Mouse (Mus musculus): Measurements from ENCODE around the gene Tle3. TPM values are rescaled to one million over a fixed set of nuclear protein-coding genes. Genes with fewer than 3 reads are reported as not detected.

Gene Tle3
- polyA plus RNA-seq, 1 experiment from 2014 or later: 56.3 TPM

GRCm38 (mm10) chr9:61360163-61360562 lies 12.0 kb upstream of the Tle3 start:
- no peak for ATAC-seq (ENCODE audit: low FRiP score)
- Histone ChIP-seq H3K27ac (no peak overlapping the region), H3K4me3 (no peak overlapping the region), H3K36me3 (no peaks in the 10 kb centered on the region), H3K27me3 (peaks cover 25% of the 10 kb centered on the region), H3K4me1 (peaks cover 40% of the 10 kb centered on the region), H3K9me3 (replicated peaks) (0 out of 2 replicates have a peak, but pooled peaks cover 3% of the 10 kb centered on the region), H3K4me2 (replicated peaks) (no peak overlapping the region), H3K9ac (no peak overlapping the region)
- WGBS: 88% methylated on average over 8 of the region's 8 CpGs

- Histone ChIP-seq H3K4me3 (no peak overlapping the region), H3K4me2 (replicated peaks) (peak overlapping the region; percentile 28), H3K27me3 (peaks cover 31% of the 10 kb centered on the region), H3K9ac (no peak overlapping the region), H3K27ac (peak overlapping the region; percentile 76), H3K9me3 (replicated peaks) (0 out of 2 replicates have a peak, but pooled peaks cover 3% of the 10 kb centered on the region), H3K36me3 (no peaks in the 10 kb centered on the region), H3K4me1 (peaks cover 40% of the 10 kb centered on the region)
- ATAC-seq (ENCODE audit: low FRiP score): peak; percentile 96
- WGBS: 17% methylated on average over 17 of the region's 17 CpGs
Measured at GRCm38 (mm10) chr9:61360727-61361631, 11.2 kb upstream of the Tle3 start.

DNA sequence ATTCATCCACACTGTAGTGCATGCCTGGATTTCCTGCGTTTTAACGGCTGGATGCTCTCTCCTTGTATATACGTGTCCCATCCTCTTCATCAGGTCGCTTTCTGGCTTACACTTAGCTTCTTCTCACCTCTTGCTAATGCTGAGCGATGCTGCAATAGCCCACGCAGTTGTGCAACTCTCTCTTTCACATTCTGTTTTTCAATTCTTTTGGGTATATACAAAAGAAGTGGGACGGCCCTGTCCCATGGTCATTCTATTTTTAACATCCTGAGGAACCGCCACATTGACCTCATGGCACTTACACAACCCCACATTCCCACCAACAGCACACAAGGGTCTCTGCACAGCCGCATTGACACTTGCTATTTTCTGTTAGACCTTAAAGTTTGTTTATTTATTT lies 9.0 kb upstream of the Tle3 start:
- Histone ChIP-seq H3K4me2 (replicated peaks) (no peak overlapping the region), H3K27me3 (peaks cover 46% of the 10 kb centered on the region), H3K4me1 (peaks cover 54% of the 10 kb centered on the region), H3K9me3 (replicated peaks) (no peaks in the 10 kb centered on the region), H3K27ac (no peak overlapping the region), H3K36me3 (no peaks in the 10 kb centered on the region), H3K9ac (no peak overlapping the region), H3K4me3 (no peak overlapping the region)
- WGBS: 35% methylated on average over 9 of the region's 9 CpGs
- ATAC-seq (ENCODE audit: low FRiP score): no peak

- Histone ChIP-seq H3K27ac (no peak overlapping the region), H3K4me3 (no peak overlapping the region), H3K36me3 (no peaks in the 10 kb centered on the region), H3K9ac (no peak overlapping the region), H3K27me3 (peaks cover 43% of the 10 kb centered on the region), H3K9me3 (replicated peaks) (no peaks in the 10 kb centered on the region), H3K4me1 (peaks cover 47% of the 10 kb centered on the region), H3K4me2 (replicated peaks) (no peak overlapping the region)
- no peak for ATAC-seq (ENCODE audit: low FRiP score)
- WGBS: 16% methylated on average over 9 of the region's 9 CpGs
Measured at GRCm38 (mm10) chr9:61366108-61366507, 6.1 kb upstream of the Tle3 start.

DNA sequence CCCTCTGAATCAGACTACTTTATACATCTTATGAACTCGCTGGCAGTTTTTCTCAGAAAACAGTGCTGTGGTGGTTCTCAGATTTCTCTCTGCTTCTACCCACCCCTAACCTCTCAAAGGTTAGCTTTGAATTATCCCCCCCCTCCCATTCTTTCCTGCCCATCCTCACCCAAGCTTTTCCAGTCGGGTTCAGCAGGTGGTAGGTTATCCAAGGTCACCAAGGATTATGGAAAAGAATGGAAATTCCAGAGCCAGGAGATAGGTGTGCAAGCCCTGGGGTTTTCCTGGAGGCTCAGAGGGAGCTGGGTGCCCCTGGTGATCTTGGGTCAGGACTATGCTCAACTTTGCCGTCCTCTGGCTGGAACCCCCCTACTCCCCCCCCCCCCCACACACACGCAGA lies 5.0 kb upstream of the Tle3 start:
- H3K9ac ChIP-seq: no peak overlapping the region
- no peak overlapping the region for H3K27ac ChIP-seq
- no peaks in the 10 kb centered on the region for H3K36me3 ChIP-seq
- no peaks in the 10 kb centered on the region for H3K9me3 ChIP-seq (replicated peaks)
- H3K27me3 ChIP-seq: peaks cover 39% of the 10 kb centered on the region
- H3K4me2 ChIP-seq (replicated peaks): no peak overlapping the region
- H3K4me1 ChIP-seq: peaks cover 44% of the 10 kb centered on the region
- WGBS: 27% methylated on average over 4 of the region's 4 CpGs
- ATAC-seq (ENCODE audit: low FRiP score): no peak
- no peak overlapping the region for H3K4me3 ChIP-seq

DNA sequence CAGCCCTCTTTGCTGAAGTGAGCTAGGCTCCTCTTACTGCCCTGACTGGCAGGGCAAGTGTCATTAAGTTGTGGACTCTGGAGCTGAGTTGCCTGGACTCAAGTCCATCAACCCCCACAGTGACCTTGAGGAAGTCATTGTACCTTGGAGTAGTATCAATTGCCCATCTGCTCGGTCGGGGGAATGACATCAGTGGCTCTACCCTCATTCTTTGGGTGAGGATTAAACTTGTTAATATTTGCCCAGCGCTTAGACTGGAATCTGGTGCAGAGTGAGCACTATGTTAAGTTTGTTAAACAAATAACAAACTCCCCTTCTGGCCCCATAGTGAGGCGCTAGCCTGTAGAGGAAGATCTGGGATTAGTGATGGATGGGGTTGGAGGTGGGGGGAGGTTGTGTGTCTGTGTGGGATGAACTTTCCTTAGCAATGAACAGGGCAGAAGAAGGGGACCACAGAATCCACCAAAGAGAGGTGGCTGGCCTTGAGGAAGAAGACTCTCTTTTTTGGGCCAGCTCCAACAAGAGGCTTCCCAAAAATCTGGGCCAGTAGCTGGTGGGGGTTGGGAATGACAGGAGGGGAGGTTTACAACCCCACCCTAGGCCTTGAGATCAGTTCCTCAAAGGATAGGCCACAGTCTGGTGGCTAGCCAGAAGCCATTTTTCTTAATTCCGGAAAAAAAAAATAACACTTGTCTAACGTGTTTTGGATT lies 4.2 kb upstream of the Tle3 start:
- ATAC-seq (ENCODE audit: low FRiP score): no peak
- 16% methylated on average over 6 of the region's 6 CpGs for WGBS
- Histone ChIP-seq H3K4me1 (peaks cover 39% of the 10 kb centered on the region), H3K36me3 (no peaks in the 10 kb centered on the region), H3K27me3 (peaks cover 33% of the 10 kb centered on the region), H3K4me3 (no peak overlapping the region), H3K4me2 (replicated peaks) (no peak overlapping the region), H3K9ac (no peak overlapping the region), H3K27ac (no peak overlapping the region), H3K9me3 (replicated peaks) (no peaks in the 10 kb centered on the region)

DNA sequence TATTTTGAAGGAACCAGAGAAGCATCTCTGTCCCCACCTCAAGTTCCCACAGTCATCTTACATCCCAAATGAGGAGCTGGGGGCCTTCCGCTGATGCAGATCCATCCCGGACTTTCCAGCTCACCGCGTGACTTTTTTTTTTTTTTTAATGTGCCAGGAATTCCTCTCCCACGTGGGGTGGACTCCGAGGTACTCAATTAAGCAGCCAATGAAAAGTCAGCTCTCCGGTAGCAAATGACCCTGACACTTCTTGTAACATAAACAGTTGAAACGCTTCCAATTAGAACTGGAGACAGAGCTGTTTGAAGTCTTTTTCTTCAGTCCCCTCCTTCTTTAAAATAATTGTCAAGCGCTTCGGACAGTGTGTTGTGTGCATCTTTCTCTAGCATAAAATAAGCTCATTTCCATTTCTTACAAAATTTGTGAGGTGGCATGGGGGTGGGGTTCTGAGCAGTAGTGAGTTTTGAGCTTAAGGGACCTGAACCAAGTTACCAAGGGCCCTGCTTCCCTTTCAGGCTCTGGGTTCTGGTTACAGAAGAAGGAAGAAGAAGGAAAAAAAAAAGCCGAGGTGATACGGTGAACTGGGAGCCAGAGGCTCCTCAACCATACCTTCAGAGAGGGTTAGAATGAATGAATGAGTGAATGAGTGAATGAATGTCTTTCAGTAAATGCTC lies 3.5 kb upstream of the Tle3 start:
- H3K4me1 ChIP-seq: peaks cover 39% of the 10 kb centered on the region
- H3K36me3 ChIP-seq: no peaks in the 10 kb centered on the region
- no peak overlapping the region for H3K9ac ChIP-seq
- ATAC-seq (ENCODE audit: low FRiP score): no peak
- peak overlapping the region; percentile 91 for H3K4me2 ChIP-seq (replicated peaks)
- H3K9me3 ChIP-seq (replicated peaks): no peaks in the 10 kb centered on the region
- peak overlapping the region; percentile 70 for H3K27ac ChIP-seq
- H3K27me3 ChIP-seq: peaks cover 33% of the 10 kb centered on the region
- WGBS: 0% methylated on average over 12 of the region's 12 CpGs
- no peak overlapping the region for H3K4me3 ChIP-seq

DNA sequence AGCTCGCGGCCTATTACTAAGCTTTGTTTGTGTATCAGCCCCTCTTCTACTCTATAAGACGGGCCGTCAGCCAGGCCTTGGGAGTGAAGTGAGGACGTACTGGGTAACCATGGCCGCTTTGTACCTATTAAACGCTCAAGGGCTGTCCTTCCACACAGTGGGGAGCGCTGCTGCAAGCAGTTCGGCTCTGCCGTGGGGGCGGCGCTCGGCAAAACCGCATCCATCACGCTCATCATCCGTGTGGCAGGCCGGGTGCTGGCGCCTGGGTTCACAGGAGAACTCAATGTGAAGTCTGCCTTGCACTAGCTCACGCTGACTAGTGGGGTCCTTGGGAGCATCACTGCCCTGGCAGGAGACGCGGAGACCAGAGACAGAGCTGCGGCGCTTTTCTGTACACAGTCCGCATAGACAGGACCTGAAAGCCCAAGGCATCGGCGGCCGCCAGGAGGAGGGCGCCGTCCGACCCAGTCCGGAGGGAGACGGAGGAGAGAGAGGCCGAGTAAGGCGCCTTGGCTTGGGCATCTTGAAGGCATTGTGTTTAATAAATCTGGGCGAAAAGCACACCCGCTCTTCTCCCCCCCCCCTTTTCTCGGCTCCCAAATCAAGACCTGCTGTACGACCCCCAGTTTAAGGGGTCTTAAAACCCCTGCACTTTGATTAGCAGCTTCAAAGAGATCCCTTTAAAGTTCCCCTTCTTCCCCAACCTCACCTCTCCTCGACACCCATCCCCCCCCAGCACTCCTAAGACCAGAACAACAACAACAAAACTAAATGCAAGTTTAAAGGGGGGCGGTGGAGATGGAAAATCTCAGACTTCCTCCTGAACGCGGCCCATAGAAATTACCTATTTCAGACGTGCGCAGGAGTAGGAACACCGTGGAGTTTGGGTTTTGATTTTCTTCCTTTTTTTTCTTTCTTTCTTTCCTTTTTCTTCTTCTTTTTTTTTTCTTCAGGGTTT lies 2.6 kb upstream of the Tle3 start:
- Histone ChIP-seq H3K27me3 (peaks cover 27% of the 10 kb centered on the region), H3K9me3 (replicated peaks) (no peaks in the 10 kb centered on the region), H3K9ac (peak overlapping the region; percentile 44), H3K4me2 (replicated peaks) (peak overlapping the region; percentile 91), H3K4me3 (peak overlapping the region; percentile 19), H3K36me3 (no peaks in the 10 kb centered on the region), H3K27ac (peak overlapping the region; percentile 70), H3K4me1 (peaks cover 41% of the 10 kb centered on the region)
- peak; percentile 41; the same call in 1 of the 2 replicates for ATAC-seq (ENCODE audit: low FRiP score)
- under 1% methylated on average over 45 of the region's 45 CpGs for WGBS

GRCm38 (mm10) chr9:61370454-61370888 lies 1.7 kb upstream of the Tle3 start:
- peak overlapping the region; percentile 91 for H3K4me2 ChIP-seq (replicated peaks)
- H3K27ac ChIP-seq: peak overlapping the region; percentile 82
- no peaks in the 10 kb centered on the region for H3K36me3 ChIP-seq
- H3K27me3 ChIP-seq: peaks cover 18% of the 10 kb centered on the region
- H3K9me3 ChIP-seq (replicated peaks): no peaks in the 10 kb centered on the region
- under 1% methylated on average over 24 of the region's 25 CpGs for WGBS
- peak overlapping the region; percentile 94 for H3K4me3 ChIP-seq
- peak overlapping the region; percentile 62 for H3K9ac ChIP-seq
- H3K4me1 ChIP-seq: peaks cover 49% of the 10 kb centered on the region
- peak; percentile 82 for ATAC-seq (ENCODE audit: low FRiP score)

GRCm38 (mm10) chr9:61370889-61371754 lies 1.0 kb upstream of the Tle3 start:
- Histone ChIP-seq H3K4me3 (peak overlapping the region; percentile 94), H3K9me3 (replicated peaks) (no peaks in the 10 kb centered on the region), H3K27ac (peak overlapping the region; percentile 82), H3K36me3 (no peaks in the 10 kb centered on the region), H3K27me3 (peaks cover 15% of the 10 kb centered on the region), H3K4me1 (peaks cover 55% of the 10 kb centered on the region), H3K4me2 (replicated peaks) (peak overlapping the region; percentile 91), H3K9ac (peak overlapping the region; percentile 62)
- peak; percentile 14 for ATAC-seq (ENCODE audit: low FRiP score)
- under 1% methylated on average over 66 of the region's 66 CpGs for WGBS
